Mouse (Mus musculus): ENCODE data around the gene Scgb2b11. TPM values are rescaled to one million over a fixed set of nuclear protein-coding genes. Genes with fewer than 3 reads are reported as not detected.
"Not testable (repeated sequence)": the region's sequence is repeated elsewhere in the genome, so short reads cannot be mapped to it uniquely, and the experiment has no call there.

Scgb2b11 gene
- not detected for total RNA-seq (2021)

- DNase-seq = not testable (repeated sequence)
These were observed at the start of gene Scgb2b11 for GRCm38 (mm10) chr7:32211045-32211444. Gene Scgb2b11, minus strand, starts transcription at chr7:32211145.

GRCm38 (mm10) chr7:32222540-32222939, 11.6 kb upstream of the Scgb2b11 start, which contains the start of gene Scgb1b11:
Gene Scgb1b11, plus strand, starts transcription at chr7:32222840.
- not testable (repeated sequence) for DNase-seq

Other genes with a start within 250 kb of the Scgb2b11 start
- not detected for gene Scgb1b10, start 110.3 kb downstream of the Scgb2b11 start, total RNA-seq (2021)
- gene Scgb1b11, start 11.7 kb upstream of the Scgb2b11 start, total RNA-seq (2021) = not detected
- gene Scgb2b12, start 116.1 kb upstream of the Scgb2b11 start, total RNA-seq (2021) = not detected
- not detected for gene Scgb1b12, start 123.0 kb upstream of the Scgb2b11 start, total RNA-seq (2021)
- gene Scgb1b29, start 230.4 kb upstream of the Scgb2b11 start, total RNA-seq (2021) = not detected